Mouse (Mus musculus) megakaryocyte-erythroid progenitor cell, adult 5-6 weeks (primary cell): ENCODE data around the gene Epb41l1. TPM values are rescaled to one million over a fixed set of nuclear protein-coding genes. Genes with fewer than 3 reads are reported as not detected.

Source experiments
- ATAC-seq: replicated peaks from 2 replicates; pipeline ENCODE4 v1.8.0; 2016; ENCODE audit warnings: mild to moderate bottlenecking, inconsistent platforms; ENCODE audit not compliant: severe bottlenecking, poor library complexity, low FRiP score, low TSS enrichment
- total RNA-seq, 2 experiments: library from RNA; stranded (forward) in 1 of 2; stranded (reverse) in 1 of 2; fragments of 200-1000, 215-1000 nt in 1 of 2; fragments of >200 nt in 1 of 2; fragmentation: Nextera tagmentation in 1 of 2; gene quantifications; 2 replicates each; pipeline ENCODE4 v1.2.3; 2014 to 2017

The Epb41l1 gene
- total RNA-seq, 2 experiments from 2014 or later: not detected

DNA sequence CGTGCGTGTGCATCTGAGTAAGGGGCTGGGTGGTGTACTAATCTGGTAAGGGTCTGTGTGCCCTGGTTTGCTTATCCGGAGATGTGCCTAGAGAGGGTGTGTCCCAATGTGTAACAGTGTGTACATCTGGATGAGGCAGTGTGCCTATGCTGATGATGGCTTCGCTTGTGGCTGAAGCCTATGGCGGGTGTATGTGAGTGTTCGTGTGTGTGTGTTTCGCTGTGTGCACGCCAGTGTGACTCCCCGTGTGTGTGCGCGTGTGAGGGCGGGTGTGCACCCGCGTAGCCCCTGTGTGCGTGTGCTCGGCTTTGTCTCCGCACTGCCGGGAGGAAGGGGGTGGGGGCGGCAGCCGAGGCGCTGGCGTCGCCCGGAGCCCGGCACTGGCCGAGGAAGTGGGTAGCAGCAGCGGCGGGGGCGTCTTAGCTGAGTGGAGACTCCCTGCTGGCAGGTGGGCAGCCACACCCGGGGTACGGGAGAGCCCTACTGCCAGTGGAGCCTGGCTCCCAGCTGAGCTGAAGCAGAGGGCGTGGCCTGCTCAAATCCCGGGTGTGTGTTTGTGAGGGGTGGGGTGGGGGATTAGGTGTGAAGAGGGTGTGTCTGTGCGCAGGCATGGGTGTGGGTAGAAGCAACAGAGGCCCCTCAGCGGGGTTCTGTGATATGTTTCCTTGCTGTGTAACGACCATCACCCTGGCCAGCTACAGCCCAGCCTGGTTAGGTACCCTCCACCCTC, 837 bp downstream of the Epb41l1 start:
- peak; percentile 37; the same call in 1 of the 2 replicates for ATAC-seq

DNA sequence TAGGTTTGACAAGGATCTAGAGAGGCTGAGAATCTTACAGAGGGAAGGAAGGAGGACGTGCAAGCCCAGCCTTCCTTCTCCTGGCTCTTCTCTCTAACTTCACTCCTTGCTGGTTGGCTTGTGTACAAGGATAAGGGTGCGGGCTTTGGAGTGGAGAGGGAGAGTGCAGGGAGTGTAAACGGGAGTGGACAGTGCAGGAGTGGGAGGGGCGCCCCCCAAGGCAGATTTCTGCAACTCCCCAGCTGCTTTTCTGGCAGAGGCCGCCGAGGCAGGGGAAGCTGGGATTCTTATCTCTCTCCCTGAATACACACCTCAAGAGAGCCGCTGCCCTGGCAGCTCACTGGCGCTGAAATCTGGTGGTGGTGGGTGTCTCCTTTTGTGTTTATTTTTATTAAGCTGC, 1.9 kb downstream of the Epb41l1 start:
- ATAC-seq: no peak

DNA sequence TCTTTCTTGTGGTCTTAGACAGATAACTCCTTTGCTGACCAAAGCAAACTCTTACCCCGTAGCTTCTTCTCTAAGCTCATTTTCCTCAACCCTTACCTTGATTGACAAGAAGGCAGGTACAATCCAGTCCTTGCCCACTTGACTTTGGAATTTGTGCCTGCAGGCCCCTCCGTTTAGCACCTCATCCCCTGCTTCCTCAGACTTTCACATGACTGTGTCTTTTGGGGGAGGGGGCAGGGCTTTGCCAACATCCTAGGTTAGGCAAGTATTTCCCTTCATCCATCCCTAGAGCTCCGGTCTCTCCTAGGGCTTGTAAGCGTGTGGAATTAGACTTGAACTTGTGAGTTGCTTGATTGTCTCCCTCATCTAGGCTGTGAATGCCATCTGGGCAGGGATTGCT, 3.0 kb downstream of the Epb41l1 start:
- no peak for ATAC-seq

DNA sequence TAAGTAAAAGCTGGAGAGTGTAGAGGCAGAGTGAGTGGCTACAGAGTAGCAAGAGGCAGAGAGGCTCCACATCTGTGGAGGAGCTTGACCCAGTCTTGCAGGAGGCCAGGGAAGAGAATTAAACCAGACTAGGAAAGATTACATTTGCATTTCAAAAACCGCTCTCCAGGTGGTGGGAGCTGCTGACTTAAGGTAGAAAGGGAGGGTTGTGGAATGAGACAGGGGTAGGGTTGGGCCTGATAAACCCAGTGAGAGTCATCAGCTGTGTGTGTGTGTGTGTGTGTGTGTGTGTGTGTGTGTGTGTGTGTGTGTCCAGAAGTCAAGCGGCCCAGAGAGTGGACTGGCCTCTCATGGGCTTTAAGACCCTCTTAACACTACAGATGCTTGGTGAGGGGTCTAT, 4.9 kb downstream of the Epb41l1 start:
- ATAC-seq: no peak

DNA sequence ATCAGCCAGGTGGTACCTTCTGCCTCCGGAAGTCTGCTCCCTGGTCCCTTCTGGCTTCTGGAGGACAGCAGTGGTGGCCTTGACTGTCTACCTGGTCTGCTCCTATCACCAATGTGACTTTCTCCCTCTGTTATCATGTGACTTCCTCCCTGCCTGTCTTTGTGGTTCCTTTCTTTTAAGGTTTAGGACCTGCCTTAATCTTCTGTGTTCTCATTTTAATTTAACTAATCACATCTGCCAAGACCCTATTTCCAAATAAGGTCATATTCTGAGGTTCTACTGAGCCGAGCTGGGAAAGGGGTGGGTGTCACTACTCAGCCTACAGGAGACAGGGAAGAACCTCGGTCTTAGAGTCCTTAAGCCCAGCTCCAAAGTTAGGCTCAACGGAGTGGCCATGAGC, 5.4 kb downstream of the Epb41l1 start:
- ATAC-seq: no peak

DNA sequence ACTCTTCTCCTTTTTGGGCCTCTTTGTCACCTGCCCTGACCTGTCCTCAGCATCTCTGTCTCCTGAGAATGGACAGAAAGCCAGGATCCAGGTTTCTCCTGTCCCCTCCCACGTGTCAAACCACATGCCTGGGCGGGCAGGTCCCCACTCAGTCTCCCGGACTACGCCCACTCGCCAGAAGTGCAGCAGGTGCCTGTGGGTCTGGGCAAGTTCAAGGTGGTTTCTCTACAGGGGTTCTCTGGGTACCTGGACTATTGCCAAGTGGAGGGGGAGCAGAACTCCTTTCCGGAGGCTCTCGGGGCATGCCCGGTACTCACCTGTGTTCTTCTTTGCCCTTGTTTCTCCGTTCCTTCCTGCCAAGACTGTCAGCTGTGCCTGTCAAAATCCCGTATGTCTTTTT, 9.1 kb downstream of the Epb41l1 start:
- no peak for ATAC-seq

DNA sequence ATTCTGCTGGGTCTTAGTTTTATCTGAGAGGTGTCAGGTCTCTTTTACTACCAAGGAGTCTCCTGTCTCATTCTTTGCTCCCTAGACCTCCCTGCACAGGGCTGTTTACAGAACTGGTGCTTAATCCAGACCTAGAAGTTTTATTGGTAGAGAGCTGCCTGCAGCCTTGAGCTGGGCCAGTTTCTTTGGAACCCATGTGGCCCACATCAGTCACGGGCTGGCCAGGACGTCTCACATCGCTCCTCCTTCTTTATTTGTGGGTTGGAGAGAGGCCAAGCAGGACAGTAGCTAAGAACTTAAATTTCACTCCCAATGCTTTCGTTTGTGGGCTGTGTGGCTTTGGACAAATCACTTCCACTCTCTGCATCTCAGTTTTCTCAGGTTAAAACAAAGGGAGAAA, 9.6 kb downstream of the Epb41l1 start:
- no peak for ATAC-seq

DNA sequence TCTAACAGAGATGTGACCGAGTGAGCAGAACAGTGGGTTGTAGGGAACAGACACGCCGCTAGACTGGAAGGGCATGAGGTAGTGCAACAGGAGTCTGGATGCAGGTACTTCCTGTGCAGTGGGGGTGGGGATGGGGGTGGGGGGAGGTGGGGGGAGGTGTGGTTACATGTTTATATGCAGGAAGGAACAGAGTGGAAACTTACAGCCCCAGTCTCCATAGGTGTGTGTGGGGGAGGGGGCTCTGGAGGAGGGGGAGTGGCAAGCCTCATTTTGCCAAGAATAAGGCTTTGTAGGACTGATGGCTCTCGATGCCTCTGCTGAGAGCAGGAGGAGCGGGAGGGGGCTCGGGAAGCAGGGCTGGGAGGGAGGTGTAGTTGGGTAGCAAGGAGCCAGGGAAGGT, 10.7 kb downstream of the Epb41l1 start:
- ATAC-seq: no peak

DNA sequence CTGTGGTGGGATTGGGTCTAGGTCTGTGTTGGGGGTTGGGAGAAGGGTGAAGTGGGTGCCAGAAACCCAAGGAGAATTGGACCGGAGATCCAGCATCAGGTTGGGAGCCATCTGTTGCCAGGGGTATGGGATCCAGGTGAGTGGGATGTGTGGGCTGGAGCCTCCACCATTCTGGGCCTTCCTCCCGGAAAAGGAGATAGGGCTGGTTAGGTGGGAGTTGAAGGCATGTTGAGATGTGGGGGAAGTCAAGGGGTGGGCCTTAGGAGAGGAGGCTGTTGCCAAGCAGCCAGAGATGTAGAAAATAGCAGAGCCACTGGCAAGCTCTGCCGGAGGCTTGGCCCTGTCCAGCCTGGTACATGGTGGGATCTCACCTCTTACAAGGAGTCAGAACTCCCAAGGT, 11.4 kb downstream of the Epb41l1 start:
- ATAC-seq: no peak

DNA sequence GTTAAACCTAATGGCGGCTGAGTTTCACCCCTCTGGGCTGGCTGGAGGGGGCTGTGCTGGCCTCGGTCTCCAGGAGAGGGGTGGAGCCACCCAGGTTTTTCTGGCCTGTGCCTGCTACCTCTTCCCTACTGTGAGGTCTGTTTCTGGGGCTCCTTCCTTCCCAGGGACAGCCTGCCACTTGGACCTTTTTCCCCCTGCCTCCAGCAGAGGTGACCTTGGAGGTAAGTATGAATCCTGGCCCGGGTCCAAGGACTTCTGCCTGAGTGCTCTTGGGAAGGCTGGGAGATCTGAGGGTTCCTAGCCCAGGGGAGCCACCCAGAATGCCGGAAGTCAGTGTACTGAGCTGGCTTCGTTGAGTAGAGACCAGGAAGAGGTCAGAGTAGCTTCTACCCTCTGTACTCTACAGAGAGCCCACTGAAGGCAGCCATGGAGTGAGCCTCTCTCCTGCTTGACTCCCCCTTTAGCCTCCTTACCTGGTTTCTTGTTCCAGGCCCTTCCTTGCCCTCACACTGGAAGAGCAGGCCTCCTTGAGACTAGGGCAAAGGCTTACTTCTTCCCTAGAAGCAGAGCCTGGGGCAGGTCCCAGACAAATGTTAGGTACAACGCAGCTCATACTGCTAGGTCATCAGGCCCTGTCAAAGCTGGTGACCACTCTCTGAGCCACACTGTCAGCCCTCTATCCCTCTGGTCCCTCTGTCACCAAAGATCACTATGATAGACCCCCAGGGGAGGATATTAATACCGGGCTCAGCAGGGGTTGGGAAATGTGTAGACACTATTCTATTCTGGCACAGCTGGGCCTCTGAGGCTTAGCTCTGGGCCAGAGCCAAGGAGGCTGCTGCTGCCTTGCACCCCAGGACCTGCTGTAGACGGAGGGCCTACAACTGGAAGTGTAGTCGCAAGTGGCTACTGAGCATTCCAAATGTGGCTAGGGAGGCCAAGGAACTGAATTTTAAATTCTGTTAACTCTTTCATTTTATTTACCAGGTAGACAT, 12.5 kb downstream of the Epb41l1 start:
- ATAC-seq: no peak

DNA sequence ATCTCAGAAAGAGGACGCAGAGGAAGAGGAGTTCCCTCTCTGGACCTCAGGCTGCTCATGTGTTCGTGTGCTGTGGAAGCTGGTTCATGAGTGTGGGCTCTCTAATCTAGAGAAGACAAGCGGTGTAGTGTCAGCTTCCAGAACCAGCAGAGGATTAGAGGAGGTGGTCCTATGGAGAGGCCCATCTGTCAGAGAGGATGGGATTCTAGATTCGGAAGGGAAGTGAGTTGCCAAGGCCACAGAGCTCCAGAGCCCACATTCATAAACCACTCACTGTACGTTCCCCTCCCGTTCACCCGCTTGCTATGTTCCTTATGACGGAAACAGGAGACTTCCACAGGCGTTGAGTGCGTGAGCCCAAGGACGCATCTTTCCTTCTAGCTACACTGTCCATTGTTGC, 16.9 kb downstream of the Epb41l1 start:
- no peak for ATAC-seq

DNA sequence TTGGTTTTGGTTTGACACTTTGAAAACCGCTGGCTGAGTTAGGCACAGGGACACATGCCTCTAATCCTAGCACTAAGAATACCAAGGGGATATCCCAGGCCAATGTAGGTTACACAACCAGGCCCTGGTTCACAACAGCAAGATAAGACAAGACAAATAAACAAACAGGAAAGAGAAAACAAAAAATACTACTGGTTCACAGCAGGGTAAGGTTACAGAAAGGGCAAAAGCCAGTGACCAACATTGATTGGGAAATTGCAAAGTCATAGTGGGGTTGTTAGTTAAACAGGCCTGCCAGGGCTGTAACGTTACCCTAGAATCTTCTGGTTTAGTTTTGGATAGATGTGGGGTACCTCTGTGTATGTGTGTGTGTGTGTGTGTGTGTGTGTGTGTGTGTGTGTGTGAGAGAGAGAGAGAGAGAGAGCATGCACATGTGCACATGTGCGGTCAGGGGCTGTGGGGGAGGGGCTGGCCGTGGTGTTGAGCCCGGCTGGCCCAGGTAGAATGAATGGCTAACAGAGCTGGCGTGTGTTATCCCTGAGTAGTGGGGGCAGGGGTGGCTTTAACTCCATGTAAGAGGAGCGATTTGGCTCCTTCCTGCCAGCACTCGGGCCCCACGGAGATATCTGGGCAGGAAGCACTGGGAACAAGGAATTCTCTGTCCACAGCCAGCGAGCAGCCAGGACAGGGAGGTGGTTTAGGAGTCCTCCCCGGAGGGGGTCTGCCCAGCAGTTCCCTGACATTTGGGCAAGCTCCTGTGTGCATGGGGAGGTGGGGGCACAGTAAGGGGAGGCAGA, 19.2 kb downstream of the Epb41l1 start:
- ATAC-seq: no peak

DNA sequence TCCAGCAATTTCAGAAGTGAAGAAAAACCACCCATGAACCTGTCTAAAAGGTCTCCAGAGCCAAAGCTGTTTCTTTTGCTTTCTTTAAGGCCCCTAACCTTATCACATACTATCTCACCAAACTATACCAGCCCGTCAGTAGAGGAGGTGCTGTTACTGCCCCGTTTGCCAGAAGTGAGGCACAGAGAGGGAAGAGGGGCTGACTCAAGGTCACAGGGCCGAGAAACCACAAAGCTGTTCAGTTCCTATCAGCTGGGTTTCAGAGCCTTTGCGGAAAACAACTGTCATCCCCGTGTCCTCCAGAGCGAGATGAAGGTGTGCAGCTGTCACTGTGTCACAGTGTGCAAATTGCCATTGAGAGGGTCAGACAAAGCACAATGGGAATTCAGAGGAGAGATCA, 21.2 kb downstream of the Epb41l1 start:
- peak; percentile 52 for ATAC-seq

DNA sequence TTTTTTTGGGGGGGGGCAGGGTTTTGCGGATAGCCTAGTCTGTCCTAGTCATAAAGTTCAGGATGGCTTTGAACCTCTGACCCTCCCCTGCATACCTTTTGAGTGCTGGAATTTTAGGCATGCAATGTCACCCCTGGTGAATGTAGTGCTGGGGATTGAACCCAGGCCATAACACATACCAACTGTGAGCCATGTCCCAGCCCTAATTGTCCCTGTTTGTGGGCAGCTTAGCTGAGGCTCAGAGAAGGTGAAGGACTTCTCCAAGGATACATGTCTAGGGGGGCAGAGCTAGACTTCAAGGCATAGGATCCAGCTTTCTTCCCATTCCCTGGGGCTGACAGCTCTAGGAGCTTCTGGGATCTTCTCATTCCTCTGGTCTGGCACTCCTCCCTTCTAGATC, 22.6 kb downstream of the Epb41l1 start:
- no peak for ATAC-seq

DNA sequence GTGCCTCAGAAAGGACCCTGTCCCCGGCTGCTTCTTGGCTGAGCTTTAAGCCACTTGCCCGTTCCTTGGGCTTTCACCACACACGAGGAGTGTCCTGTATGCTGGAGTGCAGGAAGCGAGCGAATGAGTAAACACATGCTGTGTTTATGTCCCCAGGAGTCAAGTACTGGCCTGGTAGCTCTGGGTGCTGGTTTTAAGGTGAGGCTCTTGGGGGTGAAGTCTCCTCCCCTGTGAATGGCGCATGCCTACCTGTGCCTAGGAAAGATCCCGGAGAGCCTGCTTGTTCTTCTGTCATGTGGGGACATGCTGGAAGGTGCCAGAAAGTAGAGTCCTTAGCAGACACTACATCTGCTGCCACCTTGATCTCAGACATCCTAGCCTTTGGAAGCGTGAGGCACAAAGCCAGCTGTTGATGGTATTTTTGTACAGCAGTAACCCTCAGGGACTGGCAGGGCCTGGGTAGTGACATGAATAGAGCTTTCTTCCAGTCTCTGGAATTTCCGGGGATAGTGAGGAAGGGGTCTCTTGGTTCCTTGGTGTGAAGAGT, 25.9 kb downstream of the Epb41l1 start:
- ATAC-seq: no peak

DNA sequence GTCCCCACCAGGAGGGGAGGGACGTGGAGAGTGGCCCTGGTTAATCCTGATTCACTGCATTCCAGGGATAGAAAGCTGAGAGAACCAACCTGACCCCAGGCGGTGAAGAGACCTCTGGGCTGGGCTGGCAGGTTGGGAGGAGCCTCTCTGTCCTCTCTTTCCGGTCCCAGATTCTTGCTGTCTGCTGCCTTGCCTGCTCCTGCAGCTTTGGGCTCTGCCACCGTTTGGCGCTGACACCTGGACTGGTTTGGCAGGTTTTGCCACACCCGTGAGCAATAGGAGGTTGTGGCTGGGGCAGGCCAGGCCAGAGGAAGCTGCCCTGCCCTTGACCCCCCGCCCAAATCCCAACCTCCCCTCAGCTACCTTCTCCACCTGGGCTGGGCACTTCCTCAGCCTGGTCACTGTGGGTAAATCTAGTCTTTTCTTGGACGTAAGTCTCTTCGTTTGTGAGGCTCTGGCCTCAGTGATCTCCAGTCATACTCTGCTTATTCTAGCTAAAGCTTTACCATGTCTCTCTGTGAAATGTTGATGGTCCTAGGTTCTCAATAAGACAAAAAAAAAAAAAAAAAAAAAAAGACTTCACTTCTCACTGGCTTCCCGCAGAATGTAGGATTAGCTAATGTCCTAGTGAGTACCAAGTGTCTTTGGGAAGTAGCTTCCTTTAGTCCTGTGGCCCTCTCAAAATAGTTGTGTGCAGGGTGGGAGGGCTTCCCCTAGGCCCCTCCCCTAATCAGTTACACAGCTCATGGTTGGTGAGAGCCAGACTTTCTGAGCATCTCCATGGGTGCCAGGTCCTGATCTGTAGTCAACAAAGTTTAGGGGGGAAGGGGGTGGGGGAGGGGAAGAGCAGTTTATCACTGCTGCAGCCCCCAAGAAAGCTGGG, 26.9 kb downstream of the Epb41l1 start:
- peak; percentile 26; the same call in 1 of the 2 replicates for ATAC-seq

DNA sequence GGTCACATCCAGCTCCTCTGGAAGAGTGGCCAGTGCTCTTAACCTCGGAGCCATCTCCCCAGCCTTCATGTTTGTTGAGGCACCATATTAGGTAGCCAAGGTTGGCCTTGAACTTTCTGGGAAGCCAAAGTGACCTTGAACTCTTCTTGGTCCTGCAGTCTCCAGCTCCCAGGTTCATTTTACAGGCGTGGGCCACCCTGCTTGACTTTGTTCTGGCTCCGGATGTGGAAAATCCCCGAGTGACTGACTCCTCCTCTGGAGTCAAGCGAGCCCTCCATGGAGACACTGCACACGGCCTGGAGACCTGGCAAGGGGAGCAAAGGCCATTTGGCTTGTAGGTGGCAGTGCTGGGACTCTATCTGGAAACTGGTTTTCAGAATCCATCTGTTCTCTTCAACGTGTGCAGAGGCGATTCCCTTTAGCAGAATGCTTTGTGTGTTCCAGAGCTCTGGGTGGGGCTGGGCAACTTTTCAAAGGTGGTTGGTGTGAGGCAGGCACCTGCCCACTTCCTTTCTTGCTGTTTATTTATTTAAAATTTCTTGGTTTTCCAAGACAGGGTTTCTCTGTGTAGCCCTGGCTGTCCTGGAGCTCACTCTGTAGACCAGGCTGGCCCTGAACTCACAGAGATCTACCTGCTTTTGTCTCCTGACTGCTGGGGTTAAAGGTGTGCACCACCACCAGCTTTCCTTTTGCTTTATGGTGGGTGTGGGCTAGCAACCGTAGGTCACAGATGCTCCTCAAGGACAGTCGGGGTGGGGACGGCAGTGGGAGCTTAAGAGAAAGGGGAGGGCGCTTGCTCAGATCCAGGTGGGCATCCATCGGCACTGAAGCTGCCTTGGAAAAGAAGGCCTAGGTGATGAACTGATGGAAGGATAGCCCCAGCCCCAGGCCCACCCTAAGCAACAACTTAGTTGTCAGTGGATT, 30.8 kb downstream of the Epb41l1 start:
- no peak for ATAC-seq

DNA sequence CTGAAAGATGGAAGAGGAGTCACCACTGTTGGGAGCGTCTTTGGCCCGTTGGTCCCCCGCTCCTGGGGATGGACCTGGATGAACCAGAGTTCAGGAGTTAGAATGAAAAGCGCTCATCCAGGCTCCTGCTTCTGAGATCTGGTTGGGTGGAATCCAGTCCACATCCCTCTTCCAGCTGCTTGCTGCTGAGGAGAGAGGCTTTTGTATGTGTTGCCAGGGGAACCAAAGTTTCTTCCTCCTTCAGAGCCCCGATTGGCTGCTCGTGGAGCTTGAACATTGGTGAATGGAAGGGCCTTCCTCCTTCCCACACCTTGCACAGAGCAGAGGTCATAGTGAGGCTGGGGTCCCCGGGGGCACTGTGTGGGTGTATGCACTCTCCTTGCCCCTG, 31.4 kb downstream of the Epb41l1 start:
- ATAC-seq: no peak
